Mouse (Mus musculus) cerebellum, adult 2 months (tissue): ENCODE measurements around the gene Arfgap2.

Experiments used
- CTCF ChIP-seq: fragments of 200-500 bp; IDR thresholded peaks from 2 replicates; pipeline ENCODE4 v1.5.1; 2011; ENCODE audit warnings: low read depth, mild to moderate bottlenecking, control low read depth, low read length, moderate library complexity, borderline replicate concordance; ENCODE audit not compliant: insufficient read depth
- POLR2A ChIP-seq: fragments of 200-500 bp; IDR thresholded peaks from 2 replicates; pipeline ENCODE4 v1.6.1; 2011; ENCODE audit warnings: low read length, control low read depth, borderline replicate concordance; ENCODE audit not compliant: insufficient read depth

DNA sequence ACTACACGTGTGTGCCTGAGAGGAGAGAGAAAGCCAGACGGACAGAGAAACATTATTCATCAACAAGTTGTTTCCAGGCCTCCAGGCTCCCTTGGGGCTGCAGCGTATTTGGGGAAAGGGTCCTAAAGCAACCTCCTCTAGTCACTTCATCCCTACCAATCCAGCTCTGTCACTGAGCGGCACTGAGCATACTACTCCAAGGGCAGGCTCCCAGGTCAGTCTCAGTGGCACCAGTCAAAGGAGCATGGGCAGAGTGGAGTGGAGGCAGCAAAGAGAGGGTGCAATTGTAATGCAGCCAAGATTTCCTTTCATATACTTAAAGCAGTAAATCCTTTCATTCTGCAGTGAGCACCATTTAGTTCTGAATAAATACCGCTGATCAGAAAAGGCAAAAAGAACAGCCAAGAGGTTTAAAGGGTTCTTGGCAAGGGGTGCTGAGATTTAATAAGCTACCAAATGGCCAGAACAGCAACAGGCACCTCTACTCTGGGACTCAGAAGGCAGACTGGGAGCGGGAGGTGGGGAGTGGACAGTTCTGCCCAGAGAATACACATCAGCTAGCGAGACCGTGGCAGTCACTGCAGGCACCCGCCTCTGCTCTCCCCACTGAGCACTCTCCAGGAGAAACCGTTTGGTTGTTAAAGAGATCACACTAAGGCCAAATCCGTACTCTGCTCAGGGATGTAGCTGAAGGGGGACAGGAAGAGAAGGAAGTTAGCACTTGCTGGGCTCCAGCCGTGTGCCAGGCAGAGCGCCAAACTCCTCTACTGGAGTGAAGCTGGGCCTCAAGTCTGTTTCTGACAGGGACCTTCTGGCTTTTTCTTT is 19.8 kb downstream of the Arfgap2 start:
- no peak for TF ChIP-seq POLR2A
- TF ChIP-seq CTCF: no peak
